Mouse (Mus musculus): ENCODE results near the gene Slc16a5.

Slc16a5 gene

GRCm38 (mm10) chr11:115462243-115462891, at the start of gene Slc16a5:
Slc16a5 (plus strand) TSS chr11:115462474.
- no peaks in the 10 kb centered on the region for H3K9me3 ChIP-seq (ENCODE audit: low read length)
- H3K4me1 ChIP-seq (replicated peaks; ENCODE audit: low read depth, low read length): peaks cover 50% of the 10 kb centered on the region
- H3K4me3 ChIP-seq (replicated peaks; ENCODE audit: low read length): peak within 1 kb of the TSS; percentile 17; the same call in 1 of the 2 replicates
- TF ChIP-seq CTCF (conservative IDR thresholded peaks at IDR 0.05; ENCODE audit: low read length) (no peak), POU5F1 (IDR thresholded peaks at IDR 0.05; ENCODE audit: borderline replicate concordance, low read length) (no peak), NANOG (IDR thresholded peaks at IDR 0.05; ENCODE audit: borderline replicate concordance, low read length) (no peak)
- peaks cover 15% of the 10 kb centered on the region for H3K27me3 ChIP-seq (ENCODE audit: insufficient read depth, low read length)
- H3K36me3 ChIP-seq (ENCODE audit: insufficient read depth, low read length): no peaks in the 10 kb centered on the region

GRCm38 (mm10) chr11:115419531-115420237, 42.6 kb upstream of the Slc16a5 start, which contains the start of the genes Atp5h and Kctd2:
Atp5h (minus strand) TSS chr11:115419962.
Kctd2 (plus strand) TSS chr11:115420128.
- H3K4me3 ChIP-seq (replicated peaks; ENCODE audit: low read length): peak within 1 kb of the TSS; percentile 98

GRCm38 (mm10) chr11:115420336-115421190, 41.7 kb upstream of the Slc16a5 start:
- Histone ChIP-seq H3K4me1 (replicated peaks; ENCODE audit: low read depth, low read length) (peaks cover 57% of the 10 kb centered on the region), H3K4me3 (replicated peaks; ENCODE audit: low read length) (peak overlapping the region; percentile 98), H3K27me3 (ENCODE audit: insufficient read depth, low read length) (no peaks in the 10 kb centered on the region), H3K36me3 (ENCODE audit: insufficient read depth, low read length) (peaks cover 53% of the 10 kb centered on the region), H3K9me3 (ENCODE audit: low read length) (no peaks in the 10 kb centered on the region)
- no peak for TF ChIP-seq NANOG (IDR thresholded peaks at IDR 0.05; ENCODE audit: borderline replicate concordance, low read length)
- no peak for TF ChIP-seq POU5F1 (IDR thresholded peaks at IDR 0.05; ENCODE audit: borderline replicate concordance, low read length)
- TF ChIP-seq CTCF (conservative IDR thresholded peaks at IDR 0.05; ENCODE audit: low read length): no peak

More at GRCm38 (mm10) chr11:115419531-115420237, 42.6 kb upstream of the Slc16a5 start, which contains the start of the genes Atp5h and Kctd2:
- Histone ChIP-seq H3K27me3 (ENCODE audit: insufficient read depth, low read length) (no peaks in the 10 kb centered on the region), H3K36me3 (ENCODE audit: insufficient read depth, low read length) (peaks cover 52% of the 10 kb centered on the region), H3K9me3 (ENCODE audit: low read length) (no peaks in the 10 kb centered on the region), H3K4me1 (replicated peaks; ENCODE audit: low read depth, low read length) (peaks cover 65% of the 10 kb centered on the region)
- no peak for TF ChIP-seq POU5F1 (IDR thresholded peaks at IDR 0.05; ENCODE audit: borderline replicate concordance, low read length)
- no peak for TF ChIP-seq NANOG (IDR thresholded peaks at IDR 0.05; ENCODE audit: borderline replicate concordance, low read length)
- no peak for TF ChIP-seq CTCF (conservative IDR thresholded peaks at IDR 0.05; ENCODE audit: low read length)

- Histone ChIP-seq H3K4me3 (replicated peaks; ENCODE audit: low read length) (peak overlapping the region; percentile 98), H3K27me3 (ENCODE audit: insufficient read depth, low read length) (no peaks in the 10 kb centered on the region), H3K9me3 (ENCODE audit: low read length) (no peaks in the 10 kb centered on the region), H3K36me3 (ENCODE audit: insufficient read depth, low read length) (peaks cover 49% of the 10 kb centered on the region), H3K4me1 (replicated peaks; ENCODE audit: low read depth, low read length) (peaks cover 53% of the 10 kb centered on the region)
- TF ChIP-seq POU5F1 (IDR thresholded peaks at IDR 0.05; ENCODE audit: borderline replicate concordance, low read length): no peak
- no peak for TF ChIP-seq NANOG (IDR thresholded peaks at IDR 0.05; ENCODE audit: borderline replicate concordance, low read length)
- TF ChIP-seq CTCF (conservative IDR thresholded peaks at IDR 0.05; ENCODE audit: low read length): no peak
Observed at GRCm38 (mm10) chr11:115421328-115421727, 40.9 kb upstream of the Slc16a5 start.

- no peaks in the 10 kb centered on the region for H3K27me3 ChIP-seq (ENCODE audit: insufficient read depth, low read length)
- no peaks in the 10 kb centered on the region for H3K9me3 ChIP-seq (ENCODE audit: low read length)
- H3K4me3 ChIP-seq (replicated peaks; ENCODE audit: low read length): peak overlapping the region; percentile 21
- peaks cover 48% of the 10 kb centered on the region for H3K36me3 ChIP-seq (ENCODE audit: insufficient read depth, low read length)
- no peak for TF ChIP-seq POU5F1 (IDR thresholded peaks at IDR 0.05; ENCODE audit: borderline replicate concordance, low read length)
- TF ChIP-seq CTCF (conservative IDR thresholded peaks at IDR 0.05; ENCODE audit: low read length): no peak
- TF ChIP-seq NANOG (IDR thresholded peaks at IDR 0.05; ENCODE audit: borderline replicate concordance, low read length): no peak
- H3K4me1 ChIP-seq (replicated peaks; ENCODE audit: low read depth, low read length): peaks cover 53% of the 10 kb centered on the region
Observed at GRCm38 (mm10) chr11:115421972-115422371, 40.3 kb upstream of the Slc16a5 start.

- H3K9me3 ChIP-seq (ENCODE audit: low read length): no peaks in the 10 kb centered on the region
- no peak overlapping the region for H3K4me3 ChIP-seq (replicated peaks; ENCODE audit: low read length)
- peaks cover 53% of the 10 kb centered on the region for H3K4me1 ChIP-seq (replicated peaks; ENCODE audit: low read depth, low read length)
- TF ChIP-seq POU5F1 (IDR thresholded peaks at IDR 0.05; ENCODE audit: borderline replicate concordance, low read length): no peak
- TF ChIP-seq CTCF (conservative IDR thresholded peaks at IDR 0.05; ENCODE audit: low read length): no peak
- H3K36me3 ChIP-seq (ENCODE audit: insufficient read depth, low read length): peaks cover 37% of the 10 kb centered on the region
- no peaks in the 10 kb centered on the region for H3K27me3 ChIP-seq (ENCODE audit: insufficient read depth, low read length)
Observed at GRCm38 (mm10) chr11:115423091-115423490, 39.2 kb upstream of the Slc16a5 start.

- no peak overlapping the region for H3K4me3 ChIP-seq (replicated peaks; ENCODE audit: low read length)
- H3K4me1 ChIP-seq (replicated peaks; ENCODE audit: low read depth, low read length): peaks cover 49% of the 10 kb centered on the region
- TF ChIP-seq POU5F1 (IDR thresholded peaks at IDR 0.05; ENCODE audit: borderline replicate concordance, low read length): no peak
- no peak for TF ChIP-seq CTCF (conservative IDR thresholded peaks at IDR 0.05; ENCODE audit: low read length)
- no peak for TF ChIP-seq NANOG (IDR thresholded peaks at IDR 0.05; ENCODE audit: borderline replicate concordance, low read length)
- no peaks in the 10 kb centered on the region for H3K9me3 ChIP-seq (ENCODE audit: low read length)
- H3K27me3 ChIP-seq (ENCODE audit: insufficient read depth, low read length): no peaks in the 10 kb centered on the region
- H3K36me3 ChIP-seq (ENCODE audit: insufficient read depth, low read length): peaks cover 44% of the 10 kb centered on the region
Observed at GRCm38 (mm10) chr11:115424666-115425065, 37.6 kb upstream of the Slc16a5 start.

GRCm38 (mm10) chr11:115425671-115426070, 36.6 kb upstream of the Slc16a5 start:
- TF ChIP-seq NANOG (IDR thresholded peaks at IDR 0.05; ENCODE audit: borderline replicate concordance, low read length) (no peak), POU5F1 (IDR thresholded peaks at IDR 0.05; ENCODE audit: borderline replicate concordance, low read length) (no peak), CTCF (conservative IDR thresholded peaks at IDR 0.05; ENCODE audit: low read length) (no peak)
- no peaks in the 10 kb centered on the region for H3K27me3 ChIP-seq (ENCODE audit: insufficient read depth, low read length)
- H3K36me3 ChIP-seq (ENCODE audit: insufficient read depth, low read length): peaks cover 54% of the 10 kb centered on the region
- peaks cover 52% of the 10 kb centered on the region for H3K4me1 ChIP-seq (replicated peaks; ENCODE audit: low read depth, low read length)
- H3K4me3 ChIP-seq (replicated peaks; ENCODE audit: low read length): no peak overlapping the region
- H3K9me3 ChIP-seq (ENCODE audit: low read length): no peaks in the 10 kb centered on the region

Measured in E14TG2a.4 (cell line).